Mouse (Mus musculus): ENCODE data around the gene Tnfaip8l2.

DNA sequence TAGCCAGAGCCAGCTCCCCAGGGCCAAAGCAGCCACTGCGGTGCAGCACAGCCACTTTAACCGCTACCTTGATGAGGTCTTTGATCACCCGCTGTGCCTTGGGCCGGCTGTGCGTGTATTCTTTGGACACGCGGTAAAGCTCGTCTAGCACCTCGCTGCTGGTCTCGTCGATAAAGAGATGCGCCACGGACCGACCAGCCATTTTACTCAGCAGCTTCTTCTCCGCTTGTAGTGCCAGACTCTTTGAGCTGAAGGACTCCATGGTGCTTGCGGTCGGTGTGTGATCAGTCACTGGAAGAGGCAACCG is 1.9 kb downstream of the Tnfaip8l2 start:
- TF ChIP-seq GATA1 (IDR thresholded peaks at IDR 0.05; ENCODE audit: borderline replicate concordance, low read length) (no peak), FLI1 (IDR thresholded peaks at IDR 0.05; ENCODE audit: low read length) (no peak)

All from megakaryocyte, embryonic 14.5 days (primary cell).